Mouse (Mus musculus) Patski (cell line): ENCODE results near the gene Ttll10. TPM values are rescaled to one million over a fixed set of nuclear protein-coding genes. Genes with fewer than 3 reads are reported as not detected.

Experiments
- ATAC-seq: fragments of 100-300 bp; one replicate; pipeline ENCODE4 v1.8.0; 2021
- CTCF ChIA-PET: fragments of 350-600 bp; sonication (Branson Sonifier 250); formaldehyde crosslinking; loops from one replicate; lab custom pipeline; 2022; ENCODE audit warnings: inconsistent platforms; lab: Charles Lee
- POLR2A ChIA-PET: fragments of 350-600 bp; sonication (Branson Sonifier 250); formaldehyde crosslinking; loops from one replicate; lab custom pipeline; 2022; ENCODE audit warnings: antibody characterized with exemption, inconsistent platforms; lab: Charles Lee
- DNase-seq: peaks from one replicate; pipeline ENCODE4 v3.0.0-alpha.2; 2011; ENCODE audit warnings: low read depth, low spot score
- H3K27me3 ChIP-seq: fragments of 371-371 bp; one replicate; pipeline ENCODE4 v1.5.1; 2021
- CTCF ChIP-seq: fragments of 100-300 bp; IDR thresholded peaks from one replicate; pipeline ENCODE4 v1.5.1; 2021
- in situ Hi-C: fragments of 300-500 bp; cut with MboI; formaldehyde crosslinking; loops from 3 replicates; pipeline ENCODE4 v1.11.1; 2018; ENCODE audit warnings: low pct_unique_long_range_greater_than_20kb, mixed read lengths
- polyA plus RNA-seq: library from polyadenylated mRNA; unstranded; gene quantifications from one replicate; pipeline ENCODE4 v1.2.3, GENCODE M21; 2021

The Ttll10 gene
- polyA plus RNA-seq, 1 experiment from 2014 or later: 3.7 TPM

- H3K27me3 ChIP-seq: no peaks in the 10 kb centered on the region
- in situ Hi-C loops: no loop called here
- CTCF ChIA-PET: no interaction called here
- TF ChIP-seq CTCF: no peak
- no peak for ATAC-seq
- DNase-seq: no peak
- POLR2A ChIA-PET: no interaction called here
Measured at GRCm38 (mm10) chr4:156028580-156028979, 30.6 kb downstream of the Ttll10 start.

- ChIA-PET POLR2A (no interaction called here), CTCF (no interaction called here)
- no peaks in the 10 kb centered on the region for H3K27me3 ChIP-seq
- DNase-seq: no peak
- ATAC-seq: no peak
- TF ChIP-seq CTCF: no peak
- in situ Hi-C loops: no loop called here
Measured at GRCm38 (mm10) chr4:156026013-156026412, 33.2 kb downstream of the Ttll10 start, which contains the start of gene Tnfrsf18. Tnfrsf18 (plus strand) TSS chr4:156026164.

- H3K27me3 ChIP-seq: no peaks in the 10 kb centered on the region
- ATAC-seq (no peak), DNase-seq (no peak)
- in situ Hi-C loops: no loop called here
- CTCF ChIA-PET: no interaction called here
- TF ChIP-seq CTCF: no peak
- POLR2A ChIA-PET: no interaction called here
Measured at GRCm38 (mm10) chr4:156024184-156024583, 35.0 kb downstream of the Ttll10 start.

GRCm38 (mm10) chr4:156023520-156023919 is 35.7 kb downstream of the Ttll10 start:
- no peak for TF ChIP-seq CTCF
- in situ Hi-C loops: no loop called here
- H3K27me3 ChIP-seq: no peaks in the 10 kb centered on the region
- ChIA-PET POLR2A (no interaction called here), CTCF (no interaction called here)
- DNase-seq: no peak
- ATAC-seq: no peak

GRCm38 (mm10) chr4:156021942-156022419 is 37.2 kb downstream of the Ttll10 start:
- POLR2A ChIA-PET: no interaction called here
- in situ Hi-C loops: no loop called here
- H3K27me3 ChIP-seq: no peaks in the 10 kb centered on the region
- CTCF ChIA-PET: interaction anchor here (1.7 kb wide), 2 partner anchors 10 to 121 kb away, joined by 3 to 4 read pairs; no protein-coding TSS in a partner anchor
- DNase-seq: no peak
- no peak for TF ChIP-seq CTCF
- ATAC-seq: no peak

- no peak for TF ChIP-seq CTCF
Measured at GRCm38 (mm10) chr4:156021381-156021780, 37.8 kb downstream of the Ttll10 start.

GRCm38 (mm10) chr4:156019771-156020170 is 39.4 kb downstream of the Ttll10 start:
- H3K27me3 ChIP-seq: no peaks in the 10 kb centered on the region
- TF ChIP-seq CTCF: no peak
- ChIA-PET CTCF (no interaction called here), POLR2A (no interaction called here)
- ATAC-seq (no peak), DNase-seq (no peak)
- in situ Hi-C loops: no loop called here

More at GRCm38 (mm10) chr4:156021381-156021780, 37.8 kb downstream of the Ttll10 start:
- no peaks in the 10 kb centered on the region for H3K27me3 ChIP-seq
- in situ Hi-C loops: no loop called here
- ChIA-PET CTCF (interaction anchor here (1.7 kb wide), 2 partner anchors 11 to 120 kb away, joined by 3 to 4 read pairs; no protein-coding TSS in a partner anchor), POLR2A (no interaction called here)
- DNase-seq (no peak), ATAC-seq (no peak)

- ATAC-seq (no peak), DNase-seq (no peak)
- H3K27me3 ChIP-seq: no peaks in the 10 kb centered on the region
- POLR2A ChIA-PET: no interaction called here
- in situ Hi-C loops: no loop called here
- CTCF ChIA-PET: no interaction called here
- TF ChIP-seq CTCF: no peak
Measured at GRCm38 (mm10) chr4:156014436-156014835, 44.8 kb downstream of the Ttll10 start.

- TF ChIP-seq CTCF: no peak
- CTCF ChIA-PET: no interaction called here
- ATAC-seq: no peak
- in situ Hi-C loops: no loop called here
- DNase-seq: no peak
- H3K27me3 ChIP-seq: no peaks in the 10 kb centered on the region
- POLR2A ChIA-PET: no interaction called here
Measured at GRCm38 (mm10) chr4:156013637-156014036, 45.6 kb downstream of the Ttll10 start, which contains the start of gene Tnfrsf4. Tnfrsf4 (plus strand) TSS chr4:156013843.

GRCm38 (mm10) chr4:156008369-156008768 is 50.8 kb downstream of the Ttll10 start:
- in situ Hi-C loops: no loop called here
- no peaks in the 10 kb centered on the region for H3K27me3 ChIP-seq
- no peak for TF ChIP-seq CTCF
- ChIA-PET POLR2A (no interaction called here), CTCF (no interaction called here)
- ATAC-seq (no peak), DNase-seq (no peak)

- in situ Hi-C loops: no loop called here
- no peak for TF ChIP-seq CTCF
- ChIA-PET CTCF (no interaction called here), POLR2A (no interaction called here)
- DNase-seq (no peak), ATAC-seq (no peak)
- H3K27me3 ChIP-seq: no peaks in the 10 kb centered on the region
Measured at GRCm38 (mm10) chr4:156004109-156004508, 55.1 kb downstream of the Ttll10 start.
